Mouse (Mus musculus): ENCODE measurements at regions not wholly inside any gene's neighbourhood (a gene's known extent, or its start where the extent isn't known, plus 50 kb on each side); places are given as distances from the start of the nearest gene placed in this dataset.

GRCm38 (mm10) chr4:3085456-3086448 lies 81.4 kb upstream of the Vmn1r2 start:
- TF ChIP-seq CTCF (IDR thresholded peaks at IDR 0.05; ENCODE audit: control insufficient read depth, insufficient read depth, low read length) (no peak), POLR2A (IDR thresholded peaks at IDR 0.05; ENCODE audit: borderline replicate concordance, control insufficient read depth, low read depth, low read length) (no peak)

Data from bone marrow, adult 2 months (tissue).